Mouse (Mus musculus): Measurements from ENCODE around the gene Nsg2. TPM values are rescaled to one million over a fixed set of nuclear protein-coding genes. Genes with fewer than 3 reads are reported as not detected.

Gene Nsg2
- total RNA-seq, 2 experiments from 2014 or later: 720 to 722 TPM

GRCm38 (mm10) chr11:32075163-32075562 lies 74.9 kb downstream of the Nsg2 start:
- no peak for DNase-seq (ENCODE audit: low spot score in 2 of 2)

DNA sequence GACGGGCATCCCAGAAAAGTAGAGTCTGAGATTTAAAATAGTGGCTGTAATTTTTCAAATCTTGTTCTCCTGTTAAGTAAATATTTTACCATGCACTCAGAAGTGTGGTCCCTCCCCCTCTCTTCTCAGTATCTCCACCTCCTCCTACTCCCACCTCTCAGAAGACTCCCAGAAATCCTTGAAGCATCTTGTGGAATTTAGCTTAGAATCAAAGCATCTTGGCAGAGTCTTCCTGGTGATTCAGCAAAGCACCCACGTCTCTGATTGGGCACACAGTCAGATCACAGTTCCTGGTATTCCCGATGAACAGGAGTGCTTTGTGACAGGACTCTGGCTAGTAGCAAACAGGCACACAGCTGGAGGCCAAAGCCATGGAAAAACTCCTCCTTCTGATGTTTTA lies 83.2 kb downstream of the Nsg2 start:
- DNase-seq (ENCODE audit: low spot score in 2 of 2): peak; percentile 45 to 63

DNA sequence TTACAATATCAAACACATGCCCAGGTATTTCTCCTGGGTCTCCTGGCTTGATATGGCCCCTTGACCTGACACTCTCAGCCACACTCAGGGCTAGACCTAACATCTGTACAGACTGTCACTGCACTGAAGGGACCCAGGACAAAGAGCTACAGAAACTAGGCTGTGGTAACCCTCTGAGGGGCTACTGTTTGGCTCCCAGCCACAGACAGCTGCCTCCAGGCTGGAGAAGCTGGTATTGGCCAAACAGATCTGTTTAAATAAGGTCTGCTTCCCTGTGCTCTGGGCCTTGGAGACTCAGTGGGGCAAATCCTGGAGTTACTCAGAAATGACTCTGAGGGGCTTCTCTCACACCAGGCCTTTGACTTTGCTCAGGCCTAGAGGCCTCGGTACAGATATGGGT lies 86.3 kb downstream of the Nsg2 start:
- no peak for DNase-seq (ENCODE audit: low spot score in 2 of 2)

GRCm38 (mm10) chr11:32087376-32087775 lies 87.1 kb downstream of the Nsg2 start:
- peak; percentile 84 to 94 for DNase-seq (ENCODE audit: low spot score in 2 of 2)

DNA sequence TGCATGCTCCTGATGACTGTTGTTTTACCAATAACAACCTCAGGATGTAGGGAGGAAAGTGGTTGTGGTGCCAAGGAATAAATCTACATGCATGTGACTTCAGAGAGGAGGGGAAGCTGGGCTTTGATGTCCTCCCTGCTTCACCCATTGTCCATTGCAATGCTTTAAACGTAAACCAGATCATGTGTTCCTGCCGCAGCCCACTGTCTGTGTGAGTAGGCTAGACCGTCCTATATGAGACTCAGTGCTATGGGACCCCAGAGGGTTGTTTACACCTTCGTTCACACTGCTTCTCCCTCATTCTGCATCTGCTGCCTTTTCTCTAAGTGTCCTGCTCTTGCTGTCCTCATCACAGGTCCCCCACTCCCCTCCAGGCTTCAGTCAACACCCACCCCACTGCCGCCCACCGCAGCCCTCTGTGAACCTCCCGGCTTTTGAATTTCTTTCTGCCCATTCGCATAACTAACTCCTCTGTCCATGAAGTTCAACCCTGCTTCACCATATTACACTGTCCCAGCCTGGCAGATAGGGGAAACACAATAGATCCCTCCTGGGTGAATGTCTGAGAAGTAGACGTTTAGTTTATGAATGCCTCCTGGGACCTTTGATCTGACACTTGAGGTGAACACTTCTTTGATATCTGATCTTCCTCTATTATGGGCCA lies 87.6 kb downstream of the Nsg2 start:
- DNase-seq (ENCODE audit: low spot score in 2 of 2): no peak

DNA sequence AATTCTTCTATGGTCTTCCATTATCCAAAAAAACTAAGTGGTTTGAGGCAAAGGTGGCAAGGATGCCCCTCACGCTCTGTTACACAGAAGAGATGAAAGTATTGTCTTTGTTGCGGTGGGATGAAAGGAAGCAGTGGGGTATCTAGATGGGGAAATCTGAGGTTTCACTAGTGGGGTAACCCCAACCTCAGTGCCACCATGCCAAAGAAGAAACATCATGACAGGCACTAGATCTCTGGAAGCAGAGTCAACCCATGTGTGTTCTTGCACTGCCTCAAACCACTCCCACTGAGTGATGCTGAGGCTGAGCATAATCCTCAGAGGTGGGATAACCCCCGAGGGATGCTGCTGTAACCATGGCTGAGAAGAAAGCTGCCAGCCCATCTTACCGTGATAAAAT lies 95.5 kb downstream of the Nsg2 start:
- DNase-seq (ENCODE audit: low spot score in 2 of 2): no peak

- no peak for DNase-seq (ENCODE audit: low spot score in 2 of 2)
Observed at GRCm38 (mm10) chr11:32096346-32096745, 96.1 kb downstream of the Nsg2 start.

- DNase-seq (ENCODE audit: low spot score in 2 of 2): no peak
Observed at GRCm38 (mm10) chr11:32101059-32101632, 100.9 kb downstream of the Nsg2 start.

DNA sequence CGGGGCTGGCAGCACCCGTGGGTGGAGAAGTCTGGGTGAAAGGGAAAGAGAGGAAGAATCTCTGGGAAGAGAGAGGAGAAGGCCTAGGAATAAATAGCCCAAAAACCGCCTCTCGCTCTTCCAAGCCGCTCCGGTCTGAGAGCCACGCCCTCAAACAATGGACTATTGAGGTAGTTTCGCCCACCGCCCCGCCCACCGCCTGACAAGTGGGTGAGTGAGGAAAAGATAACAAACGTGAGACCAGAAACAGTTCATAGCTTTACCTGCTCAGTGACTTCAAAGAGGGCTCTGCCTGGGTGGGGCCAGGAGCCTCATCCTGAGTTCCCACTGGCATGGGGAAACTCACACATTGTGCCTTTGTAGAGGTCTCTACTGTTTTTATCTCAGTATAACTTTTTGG lies 102.7 kb downstream of the Nsg2 start:
- no peak for DNase-seq (ENCODE audit: low spot score in 2 of 2)

DNA sequence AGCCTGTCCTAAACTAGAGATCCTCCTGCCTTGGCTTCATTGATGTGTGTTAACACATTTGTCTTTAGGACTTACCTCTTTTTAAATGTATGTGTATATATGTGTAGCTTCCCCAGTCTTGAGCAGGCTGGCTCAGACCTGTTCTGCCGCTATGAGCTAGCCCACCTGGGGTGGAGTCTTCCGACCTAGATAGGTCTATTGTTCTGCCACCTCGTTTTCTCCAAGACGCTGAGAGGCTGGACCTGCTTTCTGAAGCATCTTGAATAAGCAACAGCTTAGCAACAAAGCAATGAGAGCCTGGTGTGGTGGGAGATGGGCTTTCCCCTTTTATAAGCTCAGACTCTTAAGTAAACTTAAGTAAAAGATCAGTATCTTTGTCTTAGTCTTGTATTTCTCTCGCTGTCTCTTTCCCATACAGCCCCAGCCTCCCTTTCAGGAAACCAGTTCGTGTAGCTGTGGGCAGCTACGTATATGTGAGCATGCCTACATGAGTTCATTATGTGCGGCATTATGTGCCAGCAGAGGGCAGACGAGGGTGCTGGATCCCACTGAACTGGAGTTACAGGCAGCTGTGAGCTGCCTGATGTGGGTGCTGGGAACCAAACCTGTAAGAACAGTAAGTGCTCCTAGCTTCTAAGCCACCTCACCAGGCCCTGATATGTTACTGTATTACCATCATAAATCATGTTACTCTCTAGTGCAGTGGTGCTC lies 104.3 kb downstream of the Nsg2 start:
- DNase-seq (ENCODE audit: low spot score in 2 of 2): no peak

DNA sequence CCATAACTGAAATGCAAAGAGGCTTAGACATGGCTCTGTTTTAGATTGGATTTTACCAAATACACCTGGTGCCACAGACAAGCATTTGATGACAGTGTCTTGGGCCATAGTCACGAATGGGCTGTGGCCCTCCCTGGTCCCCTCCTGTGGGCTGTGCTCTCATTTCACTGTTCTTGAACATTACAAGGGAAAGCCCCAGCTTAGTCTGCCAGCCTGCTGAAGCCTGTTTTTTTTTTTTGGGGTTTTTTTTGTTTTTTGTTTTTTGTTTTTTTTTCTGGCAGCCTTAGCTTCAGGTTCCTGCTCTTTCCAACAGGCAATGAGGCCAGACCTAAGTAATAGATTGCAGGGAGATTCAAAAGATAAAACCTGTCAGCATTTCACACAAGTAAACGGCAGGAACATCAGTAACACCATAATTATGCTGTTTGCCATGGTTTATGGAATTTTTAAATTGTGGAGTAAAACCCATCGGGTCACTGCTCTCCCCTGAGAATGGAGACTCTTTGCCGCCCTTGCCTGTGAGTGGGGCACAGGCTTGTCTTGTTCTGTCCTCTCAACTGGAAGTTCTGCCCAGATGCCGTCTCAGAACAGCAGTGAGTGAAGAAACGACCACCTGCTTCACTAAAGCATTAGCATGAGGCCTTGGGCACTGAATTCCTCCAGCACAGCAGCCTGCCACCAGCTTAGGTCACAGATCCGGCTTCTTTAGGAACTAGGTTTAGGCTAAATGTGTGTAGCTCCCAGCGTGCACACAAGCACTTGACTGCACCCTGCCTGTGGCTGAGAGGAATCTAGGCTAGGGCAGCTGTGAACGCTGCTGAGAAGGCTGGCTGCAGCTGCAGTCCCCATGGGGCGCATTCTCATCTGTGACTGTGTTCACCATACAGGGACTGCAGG lies 105.7 kb downstream of the Nsg2 start:
- DNase-seq (ENCODE audit: low spot score in 2 of 2): no peak

- no peak for DNase-seq (ENCODE audit: low spot score in 2 of 2)
Observed at GRCm38 (mm10) chr11:32106647-32106985, 106.4 kb downstream of the Nsg2 start.

DNA sequence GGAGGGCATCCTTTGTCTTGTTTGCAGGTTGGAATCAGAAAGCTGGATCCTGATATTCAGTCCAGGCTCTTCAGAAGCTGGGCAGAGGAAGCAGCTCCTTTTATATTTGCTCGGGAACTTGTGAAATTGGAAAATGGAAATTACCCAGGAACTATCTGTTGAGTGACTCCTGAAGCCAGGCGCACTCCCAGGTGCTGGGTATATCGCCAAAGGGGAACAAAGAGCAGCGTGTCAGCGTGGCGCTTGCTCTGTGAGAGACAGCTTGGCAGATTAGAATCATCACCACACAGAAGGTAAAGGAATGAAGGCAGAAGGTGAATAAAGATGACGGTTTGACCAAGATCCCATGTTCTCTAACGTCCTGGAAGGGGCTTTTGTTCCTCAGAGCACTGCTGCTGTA lies 108.2 kb downstream of the Nsg2 start:
- no peak for DNase-seq (ENCODE audit: low spot score in 2 of 2)

Other genes with a start within 250 kb of the Nsg2 start
- gene Cpeb4, start 128.3 kb upstream of the Nsg2 start, total RNA-seq (2021): 100 to 1,000 TPM; 148 to 155 TPM
- gene 4930524B15Rik, start 34.9 kb upstream of the Nsg2 start, total RNA-seq (2021): not detected
- not detected for gene Il9r, start 199.8 kb downstream of the Nsg2 start, total RNA-seq (2021)
- 10 to 100 TPM; 25.0 to 28.1 TPM for gene Snrnp25, start 205.0 kb downstream of the Nsg2 start, total RNA-seq (2021)
- 10 to 100 TPM; 10.3 to 14.5 TPM for gene Rhbdf1, start 221.8 kb downstream of the Nsg2 start, total RNA-seq (2021)
- 10 to 100 TPM; 16.2 to 16.3 TPM for gene Mpg, start 226.0 kb downstream of the Nsg2 start, total RNA-seq (2021)

Data from layer of hippocampus, adult 18-20 months (tissue).